Comparison of ENCODE assay signal across 8 mouse cellular contexts in the genomic region with DNA sequence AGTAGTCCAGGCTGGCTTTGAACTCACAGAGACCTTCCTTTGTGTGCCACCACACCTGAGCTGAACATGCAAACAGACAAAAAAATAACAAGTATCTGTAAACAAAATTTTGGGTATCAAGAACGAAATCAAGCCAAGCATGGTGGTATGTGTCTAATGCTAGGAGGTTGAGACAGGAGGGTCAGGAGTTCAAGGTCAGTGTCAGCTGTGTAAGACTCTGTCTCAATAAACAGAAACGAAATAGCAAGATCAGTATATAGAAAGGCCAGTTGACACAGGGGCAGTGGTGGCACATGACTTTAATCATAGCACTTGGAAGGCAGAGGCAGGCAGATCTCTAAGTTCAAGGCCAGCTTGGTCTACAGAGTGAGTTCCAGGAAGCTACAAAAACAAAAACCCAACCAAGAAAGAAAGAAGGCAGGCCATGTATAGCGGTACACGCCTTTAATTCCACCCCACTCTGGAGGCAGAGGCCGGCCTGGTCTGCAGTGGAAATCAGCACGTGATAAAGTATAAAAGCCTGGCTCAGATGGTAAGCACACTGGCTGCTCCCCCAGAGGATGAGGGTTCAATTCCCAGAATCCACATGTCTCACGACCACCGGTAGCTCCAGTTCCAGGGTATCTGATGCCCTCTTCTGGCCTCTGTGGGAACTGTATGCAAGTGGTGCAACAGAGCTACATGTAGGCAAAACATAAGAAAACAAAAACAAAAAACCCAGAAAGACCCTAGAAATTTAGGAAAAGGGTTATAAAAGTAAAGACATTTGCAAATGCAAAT. TPM values are rescaled to one million over a fixed set of nuclear protein-coding genes. Genes with fewer than 3 reads are reported as not detected.
DNase-seq lines count a peak whose midpoint lies in the region; ATAC-seq and TF ChIP-seq lines count a peak whose summit lies in the region.

No protein-coding gene starts in this region.

- H3K4me3 ChIP-seq in left cerebral cortex, adult 2 months, result no peak overlapping the region
- no peak overlapping the region for H3K4me3 ChIP-seq in embryonic fibroblast, embryonic 13.5 days (ENCODE audit: insufficient read depth, low read length)
- no peak overlapping the region for H3K4me3 ChIP-seq in intestine, embryonic 15.5 days (replicated peaks)

- TF ChIP-seq CTCF in left cerebral cortex, adult 2 months (IDR thresholded peaks at IDR 0.05), result peak; percentile 69
- peak; percentile 35; the same call in 1 of the 2 replicates for TF ChIP-seq CTCF in embryonic fibroblast, embryonic 13.5 days (IDR thresholded peaks at IDR 0.05; ENCODE audit: borderline replicate concordance, insufficient read depth, low read length)

- ATAC-seq in intestine, embryonic 15.5 days, result 0 out of 2 replicates have a peak, but pooled peaks have one; percentile 17

- H3K36me3 ChIP-seq in intestine, embryonic 15.5 days, result peaks cover 11% of the 10 kb centered on the region

- no peak overlapping the region for H3K4me2 ChIP-seq in intestine, embryonic 15.5 days (replicated peaks)

- H3K27ac ChIP-seq in left cerebral cortex, adult 2 months, result no peak overlapping the region
- H3K27ac ChIP-seq in embryonic fibroblast, embryonic 13.5 days (ENCODE audit: insufficient read depth, low read length), result no peak overlapping the region
- H3K27ac ChIP-seq in intestine, embryonic 15.5 days, result no peak overlapping the region

- 62% methylated on average over 8 of the region's 8 CpGs for WGBS in intestine, embryonic 15.5 days

- DNase-seq in left cerebral cortex, adult 2 months (ENCODE audit: extremely low spot score in 1 of 2, low spot score in 2 of 2), result peak; percentile 28 to 38
- DNase-seq in left cerebral cortex, adult 11 months (ENCODE audit: low spot score), result no peak
- DNase-seq in R1 (ENCODE audit: low read depth, low spot score), result peak; percentile 87
- peak; percentile 7 to 30 for DNase-seq in lung, adult 18-20 months
- DNase-seq in retina, postnatal 1 day, result peak; percentile 76
- no peak for DNase-seq in gastrocnemius, postnatal 14 days

- no peak overlapping the region for H3K9ac ChIP-seq in intestine, embryonic 15.5 days

- H3K4me1 ChIP-seq in embryonic fibroblast, embryonic 13.5 days (ENCODE audit: control insufficient read depth, insufficient read depth, low read length), result no peaks in the 10 kb centered on the region
- H3K4me1 ChIP-seq in intestine, embryonic 15.5 days (replicated peaks), result no peaks in the 10 kb centered on the region

- no peak for TF ChIP-seq POLR2A in embryonic fibroblast, embryonic 13.5 days (IDR thresholded peaks at IDR 0.05; ENCODE audit: low read depth, low read length)

- intact Hi-C loops in left cerebral cortex, adult 2 months (cut with DNase I), result loop anchor here (2.0 kb wide), 1 partner anchor 154 kb away; a partner anchor contains a TSS
- intact Hi-C loops in gastrocnemius, postnatal 14 days (cut with DNase I; ENCODE audit: low total_unique reads), result no loop called here

- no peaks in the 10 kb centered on the region for H3K27me3 ChIP-seq in intestine, embryonic 15.5 days (replicated peaks)

- no peaks in the 10 kb centered on the region for H3K9me3 ChIP-seq in intestine, embryonic 15.5 days

RNA-seq across cellular contexts. Expression of a gene that starts 36.0 kb away (rescaled TPM):
- 10 to 100 TPM; 15.7 to 17.7 TPM for total RNA-seq in left cerebral cortex, adult 2 months (2021)
- polyA plus RNA-seq in embryonic fibroblast, embryonic 13.5 days (2011; ENCODE audit: insufficient read length, low read depth, missing spikeins), result 18.7 and 23.7 TPM in 2 replicates
- polyA plus RNA-seq in intestine, embryonic 15.5 days (2015; fragmentation: Nextera tagmentation; extraction: Ambion mirVana), result 18.5 and 19.4 TPM in 2 replicates
- total RNA-seq in gastrocnemius, postnatal 14 days (2021), result 1 to 10 TPM; 8.2 to 8.9 TPM

RNA-seq across cellular contexts. Expression of a gene that starts 59.4 kb away (rescaled TPM):
- total RNA-seq in left cerebral cortex, adult 2 months (2021), result 10 to 100 TPM; 25.3 to 25.8 TPM
- 32.2 and 33.6 TPM in 2 replicates for polyA plus RNA-seq in embryonic fibroblast, embryonic 13.5 days (2011; ENCODE audit: insufficient read length, low read depth, missing spikeins)
- polyA plus RNA-seq in intestine, embryonic 15.5 days (2015; fragmentation: Nextera tagmentation; extraction: Ambion mirVana), result 12.1 and 12.2 TPM in 2 replicates
- total RNA-seq in gastrocnemius, postnatal 14 days (2021), result 100 to 1,000 TPM; 546 to 661 TPM

Comparison
In these comparisons a context has a peak if more than half of its experiments do, and no peak if none do; other contexts are left out.
1. DNase-seq: peak in left cerebral cortex, adult 2 months (2 of 2), R1 (single experiment), lung, adult 18-20 months (2 of 2) and retina, postnatal 1 day (single experiment); none in left cerebral cortex, adult 11 months (single experiment) and gastrocnemius, postnatal 14 days (single experiment).
2. RNA of a gene that starts 59.4 kb away (total RNA-seq): 546 to 661 TPM in gastrocnemius, postnatal 14 days; 25.3 to 25.8 TPM in left cerebral cortex, adult 2 months; every median in the first group is over 10 times any median in the second.